Mouse (Mus musculus) layer of hippocampus, adult 9-11 months (tissue): Measurements from ENCODE around the gene Hmgb1.

Source experiments
- DNase-seq: peaks from one replicate; pipeline ENCODE4 v3.0.0; 2022

Gene Hmgb1

GRCm38 (mm10) chr5:149016261-149016660 is 168.0 kb downstream of the Hmgb1 start:
- DNase-seq: no peak

GRCm38 (mm10) chr5:149015335-149016201 is 168.7 kb downstream of the Hmgb1 start:
- no peak for DNase-seq

DNA sequence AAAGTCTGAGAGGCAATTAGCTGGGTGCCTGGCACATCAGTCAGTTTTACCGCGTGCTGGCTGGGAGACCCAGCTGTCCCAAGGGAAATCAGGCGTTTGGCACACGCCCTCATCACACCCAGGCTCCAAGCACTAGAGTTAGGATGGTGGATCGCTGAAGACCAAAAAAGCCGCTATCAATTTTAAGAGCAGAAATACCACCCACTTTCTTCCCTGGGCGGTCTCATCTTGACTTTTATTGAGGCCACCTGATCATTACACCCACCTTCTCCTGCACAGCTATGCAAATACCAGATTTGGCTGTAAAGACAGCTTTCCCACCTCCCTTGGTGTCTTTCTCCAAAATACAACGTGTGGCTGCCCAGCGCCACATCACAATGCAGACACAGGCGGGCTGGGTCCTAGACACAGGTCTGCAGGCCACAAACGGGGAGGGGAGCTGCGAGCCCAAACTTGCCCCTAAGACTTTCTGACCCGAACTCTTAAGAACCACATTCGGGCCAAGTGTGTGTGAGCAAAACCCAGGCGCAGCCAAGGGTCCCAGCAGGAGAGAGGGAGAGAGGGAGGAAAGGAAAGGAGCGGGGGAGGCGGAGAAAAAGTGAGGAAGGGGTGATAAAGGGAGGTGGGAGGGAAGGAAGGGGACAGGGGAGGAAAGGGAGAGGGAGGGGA is 169.6 kb downstream of the Hmgb1 start:
- DNase-seq: peak; percentile 26

DNA sequence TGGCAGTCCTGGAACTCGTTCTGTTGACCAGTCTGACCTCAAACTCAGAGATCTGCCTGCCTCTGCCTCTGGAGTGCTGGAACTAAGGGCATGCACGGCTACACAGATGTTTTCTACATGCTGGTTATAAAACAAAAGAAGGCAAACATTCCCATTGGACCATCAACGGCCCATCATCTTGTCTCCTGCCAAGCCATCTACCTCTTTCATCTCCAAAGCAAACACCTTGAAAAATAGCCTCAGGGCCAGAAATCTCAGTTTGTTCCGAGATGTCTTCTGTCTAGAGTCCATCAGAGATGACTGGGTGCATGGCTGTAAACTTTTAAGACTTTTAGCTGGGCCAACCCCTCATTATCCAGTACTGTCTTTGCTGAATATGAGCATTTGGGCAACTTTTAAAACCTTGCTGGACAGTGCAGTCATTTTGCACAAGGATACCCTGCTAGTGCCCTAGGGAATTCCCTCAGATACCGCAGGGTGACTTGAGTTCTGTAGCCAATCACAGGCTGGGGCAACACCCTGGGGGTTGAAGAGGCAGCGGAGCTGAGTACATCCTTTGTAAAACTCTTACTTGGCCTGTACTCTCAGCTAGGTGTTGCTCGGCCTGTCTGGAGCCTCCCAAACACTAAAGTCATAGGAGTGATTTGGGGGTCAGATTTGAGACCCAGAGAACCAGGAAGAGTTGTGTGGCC is 170.3 kb downstream of the Hmgb1 start:
- no peak for DNase-seq

DNA sequence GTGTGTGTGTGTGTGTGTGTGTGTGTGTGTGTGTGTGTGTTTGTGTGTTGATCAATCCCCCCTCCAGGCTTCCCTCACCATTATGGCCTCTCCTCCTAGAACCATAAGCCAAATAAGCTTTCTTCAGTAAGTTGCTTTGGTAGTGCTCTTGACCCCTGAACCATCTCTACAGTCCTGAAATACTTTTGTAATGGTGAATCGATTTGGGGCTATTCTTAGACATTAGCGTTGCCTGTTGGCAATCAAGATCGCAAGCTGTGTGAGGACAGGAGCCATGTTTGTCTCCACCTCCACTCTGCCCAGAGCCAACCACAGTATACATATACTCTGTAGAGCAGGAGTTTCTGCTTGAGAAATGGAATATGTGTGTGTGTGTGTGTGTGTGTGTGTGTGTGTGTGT is 175.2 kb downstream of the Hmgb1 start:
- DNase-seq: no peak

DNA sequence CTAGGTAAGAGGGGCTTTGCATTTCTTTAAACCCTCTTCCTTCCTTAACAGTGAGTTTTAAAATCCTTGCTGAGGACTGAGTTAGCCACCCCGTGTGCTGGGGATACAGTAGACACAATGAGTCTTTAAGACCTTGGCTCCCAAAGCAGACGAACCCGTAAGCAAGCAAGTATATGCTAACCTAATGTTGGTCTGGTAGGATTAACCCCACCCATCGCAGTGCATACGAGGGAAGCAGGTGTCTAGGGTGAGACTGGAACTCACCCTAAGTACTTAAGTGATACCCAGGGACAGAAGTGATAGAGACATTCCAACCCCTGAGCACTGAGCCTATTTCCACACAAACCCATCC is 177.0 kb downstream of the Hmgb1 start:
- DNase-seq: no peak

GRCm38 (mm10) chr5:149006362-149007294 is 177.7 kb downstream of the Hmgb1 start:
- DNase-seq: peak; percentile 99

DNA sequence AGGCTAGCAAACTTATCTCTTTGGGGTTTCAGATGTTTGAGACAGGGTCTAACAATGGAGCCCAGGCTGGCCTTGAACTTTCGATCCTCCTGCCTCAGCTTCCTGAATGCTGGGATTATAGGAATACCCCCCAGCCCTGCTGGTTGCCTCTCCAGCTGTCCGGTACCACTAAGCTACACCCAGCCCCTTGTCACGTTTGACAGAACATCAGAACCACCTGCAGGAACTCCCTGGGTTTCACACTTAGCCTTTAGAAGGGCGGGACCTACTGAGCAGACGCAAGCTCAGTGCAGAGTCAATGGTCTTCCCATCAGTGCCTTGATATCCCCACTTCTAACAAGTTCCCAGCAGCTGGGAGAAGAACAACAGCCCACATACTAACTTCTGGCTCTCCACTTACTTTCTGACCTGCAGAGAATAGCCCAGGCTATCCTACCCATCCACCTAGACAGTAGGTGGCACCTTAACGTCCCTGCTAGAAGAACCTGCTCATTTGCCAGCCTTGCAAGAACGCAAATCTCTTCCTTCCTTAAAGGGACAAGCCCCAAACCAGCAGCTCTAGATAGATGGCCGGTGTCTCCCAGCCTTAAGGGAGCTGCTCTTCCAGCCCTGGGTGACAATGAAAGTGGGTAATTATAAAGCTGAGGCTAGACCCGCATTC is 178.5 kb downstream of the Hmgb1 start:
- DNase-seq: no peak

DNA sequence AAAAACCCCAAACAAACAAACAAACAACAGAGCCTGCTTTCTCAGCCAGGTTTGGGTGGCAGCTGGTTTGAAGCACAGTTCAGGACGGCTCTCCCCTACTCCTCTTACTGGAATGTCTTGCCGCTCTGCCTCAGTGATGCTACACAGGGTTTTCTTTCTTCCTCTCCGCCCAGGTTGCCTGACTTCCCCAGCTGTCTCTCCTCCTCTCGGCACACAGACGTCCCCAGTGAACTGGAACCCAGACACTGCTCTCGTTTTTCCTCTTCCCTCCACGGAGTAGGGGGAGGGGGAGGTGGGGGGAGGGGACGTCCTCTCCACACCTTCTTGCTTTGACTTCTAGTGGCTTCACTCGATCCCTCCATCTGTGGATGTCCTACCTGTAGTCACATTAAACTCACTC is 179.2 kb downstream of the Hmgb1 start:
- no peak for DNase-seq

GRCm38 (mm10) chr5:149003137-149003536 is 181.2 kb downstream of the Hmgb1 start:
- DNase-seq: no peak

GRCm38 (mm10) chr5:149002803-149003115 is 181.5 kb downstream of the Hmgb1 start:
- no peak for DNase-seq

DNA sequence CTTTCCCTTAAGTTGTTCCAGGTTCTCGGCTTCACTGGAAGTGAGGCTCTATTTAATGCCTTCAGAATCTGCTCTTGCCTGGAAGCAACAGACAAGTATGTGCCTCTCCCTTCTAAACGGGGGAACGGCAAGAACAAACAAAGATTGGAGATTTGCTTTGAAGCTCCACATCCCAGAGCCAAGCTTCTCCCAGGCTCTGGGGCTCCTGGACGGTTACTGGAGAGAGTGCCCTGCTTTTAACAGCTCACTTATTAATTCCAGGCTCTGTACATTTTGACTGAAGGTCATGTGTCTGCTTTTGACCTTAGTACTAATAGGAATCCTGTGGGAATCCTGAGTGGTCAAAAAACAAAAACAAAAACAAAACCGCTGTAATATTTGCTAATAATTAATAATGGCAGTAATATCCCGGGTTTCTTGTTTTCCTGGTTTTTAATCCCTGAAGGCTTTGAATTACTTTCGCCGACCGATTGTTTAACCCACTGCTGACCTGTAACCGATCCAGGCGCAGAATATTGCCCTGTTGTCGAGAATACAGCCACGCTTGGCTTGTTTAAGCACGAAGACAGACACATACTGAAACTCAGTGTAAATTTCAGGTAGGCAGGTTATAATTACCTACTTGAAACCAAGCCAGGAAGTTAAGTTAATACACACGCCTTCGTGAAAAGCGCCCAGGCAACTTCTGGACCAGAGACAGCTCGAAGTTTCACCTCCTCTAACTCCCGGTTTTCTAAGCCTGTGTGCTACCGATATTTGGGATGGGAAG is 182.1 kb downstream of the Hmgb1 start:
- no peak for DNase-seq

- DNase-seq: no peak
Observed at GRCm38 (mm10) chr5:148999802-149000201, 184.5 kb downstream of the Hmgb1 start.

DNA sequence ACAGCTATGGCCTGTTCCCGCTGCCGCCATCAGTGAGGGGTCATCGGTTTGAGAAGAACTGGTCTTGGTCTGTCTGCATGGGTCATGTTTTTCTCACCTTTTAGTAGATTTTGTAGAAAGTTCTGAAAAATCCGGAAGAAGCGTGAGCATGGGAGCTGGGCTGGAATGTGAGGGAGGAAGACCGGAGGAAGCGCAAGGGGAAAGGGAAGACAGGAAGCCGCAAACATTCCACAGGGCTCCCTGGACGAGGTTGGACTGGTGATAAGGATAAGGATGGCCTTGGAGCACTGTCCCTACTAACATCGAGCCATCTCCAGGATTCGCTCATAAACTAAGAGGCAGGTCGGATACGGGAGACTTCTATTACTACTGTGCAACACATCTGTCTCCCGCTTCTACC is 185.8 kb downstream of the Hmgb1 start:
- DNase-seq: no peak

- DNase-seq: no peak
Observed at GRCm38 (mm10) chr5:148996709-148997037, 187.6 kb downstream of the Hmgb1 start.
